Mouse (Mus musculus) urinary bladder, adult 18-20 months (tissue): Measurements from ENCODE around the gene Lamp2.
"Not testable (repeated sequence)": the region's sequence is repeated elsewhere in the genome, so short reads cannot be mapped to it uniquely, and the experiment has no call there.

Experiments
- DNase-seq, 2 experiments: peaks; one replicate each; pipeline ENCODE4 v3.0.0; 2022; ENCODE audit warnings: low spot score in 2 of 2, mixed read lengths in 2 of 2

The Lamp2 gene

DNA sequence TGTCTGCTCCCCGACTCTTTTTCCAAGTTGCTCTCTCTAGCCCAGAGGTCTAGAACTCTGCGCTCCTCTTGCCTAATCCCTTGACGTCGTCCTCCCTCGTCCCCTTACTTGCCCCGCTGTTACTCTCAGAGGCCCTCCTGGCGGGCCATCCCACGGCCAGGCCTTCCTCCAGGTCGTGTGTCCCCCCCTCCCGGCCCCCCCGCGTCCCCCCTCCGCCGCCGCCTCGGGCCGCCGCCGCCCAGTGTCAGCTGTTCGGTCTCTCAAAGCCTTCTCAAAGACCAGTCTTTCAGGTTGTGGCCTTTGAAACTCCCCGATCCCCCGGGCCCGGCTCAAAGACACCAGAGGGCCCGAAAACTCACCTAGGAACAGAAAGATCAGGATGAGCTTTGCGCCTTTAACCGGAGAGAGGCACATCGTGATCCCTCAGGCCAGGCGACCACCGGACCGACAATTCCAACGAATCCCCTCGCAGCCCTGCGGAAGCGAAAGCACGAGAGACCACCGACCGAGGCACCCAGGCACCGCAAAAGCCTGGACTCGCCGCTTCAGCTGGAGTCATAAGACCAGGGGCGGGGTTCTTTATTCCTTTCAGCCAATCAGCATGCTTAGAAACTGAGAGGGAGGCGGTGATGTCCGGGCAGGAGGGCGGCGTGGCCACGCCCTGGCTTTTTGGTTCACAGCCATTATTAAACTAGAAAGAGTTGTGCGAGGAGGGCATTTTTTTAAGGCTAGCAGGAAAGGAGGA is at the start of gene Lamp2:
Lamp2 (minus strand) TSS at position 565 of the 745 bp plus-strand sequence.
- DNase-seq, result peak; percentile 27 to 79

DNA sequence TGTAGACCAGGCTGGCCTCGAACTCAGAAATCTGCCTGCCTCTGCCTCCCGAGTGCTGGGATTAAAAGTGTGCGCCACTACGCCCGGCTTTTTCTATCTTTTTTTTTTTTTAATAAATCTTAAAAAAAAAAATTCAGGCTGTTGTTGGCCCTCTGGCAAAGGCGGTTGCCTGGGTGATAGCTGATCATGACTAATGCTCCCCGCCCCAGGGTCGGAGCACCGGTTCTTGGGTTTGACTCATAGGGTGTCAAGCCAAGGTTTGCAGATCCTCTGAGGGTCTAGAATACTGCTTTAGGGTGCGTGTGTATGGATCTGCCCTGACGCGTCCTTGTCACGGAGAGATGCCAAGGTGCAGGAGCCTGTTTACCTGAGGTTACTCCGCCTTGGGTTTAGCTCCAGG is 48.6 kb upstream of the Lamp2 start:
- DNase-seq, result peak in 1 of 2 experiments; percentile 18

DNA sequence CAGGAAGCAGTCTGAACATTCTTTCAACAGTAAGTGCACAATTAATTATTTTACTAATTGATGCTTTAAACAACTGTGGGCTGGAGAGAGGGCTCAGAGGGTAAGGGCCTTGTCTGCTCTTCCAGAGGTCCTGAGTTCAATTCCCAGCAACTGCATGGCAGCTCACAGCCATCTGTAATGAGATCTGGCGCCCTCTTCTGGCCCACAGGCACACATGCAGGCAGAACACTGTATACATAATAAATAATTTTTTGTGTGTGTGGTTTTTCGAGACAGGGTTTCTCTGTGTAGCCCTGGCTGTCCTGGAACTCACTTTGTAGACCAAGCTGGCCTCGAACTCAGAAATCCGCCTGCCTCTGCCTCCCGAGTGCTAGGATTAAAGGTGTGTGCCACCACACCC is 45.9 kb upstream of the Lamp2 start:
- DNase-seq, result not testable (repeated sequence)

DNA sequence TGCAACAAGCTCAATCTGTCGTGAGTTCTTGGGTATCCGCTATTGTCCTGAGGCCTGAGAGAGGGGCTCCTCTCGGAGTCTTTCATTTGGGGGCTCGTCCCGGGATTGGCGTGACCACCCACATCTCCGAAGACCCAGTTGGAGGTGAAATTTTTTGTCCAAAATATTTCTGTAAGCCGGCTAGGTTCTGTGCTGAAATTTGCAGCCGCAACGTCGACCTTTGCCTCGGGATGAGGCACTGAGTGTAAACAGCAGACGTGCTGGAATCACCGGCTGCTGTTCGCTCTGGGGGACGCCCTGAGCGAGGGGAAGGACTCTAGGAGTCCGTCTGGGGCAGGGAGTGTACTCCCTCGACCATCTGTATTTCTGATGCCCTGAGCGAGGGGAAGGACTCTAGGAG is 29.2 kb upstream of the Lamp2 start:
- DNase-seq, result not testable (repeated sequence)

DNA sequence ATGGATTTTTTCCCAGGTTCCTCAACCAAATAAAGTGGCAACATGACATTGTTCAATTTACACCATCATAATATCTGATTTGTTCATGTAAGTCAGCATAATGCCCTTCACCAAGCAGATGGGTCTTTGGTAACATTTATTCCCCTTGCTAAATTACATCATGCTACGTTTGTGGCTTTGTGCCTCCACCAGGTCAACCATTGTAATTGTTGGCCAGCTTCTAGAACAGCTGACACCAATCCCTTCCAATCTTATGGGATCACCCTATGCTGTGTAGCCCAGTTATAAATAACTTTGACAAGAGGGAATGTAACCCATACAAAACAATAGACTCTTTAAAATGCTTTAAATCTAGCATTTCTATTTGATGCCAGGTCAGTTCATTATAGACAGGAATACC is 22.3 kb upstream of the Lamp2 start:
- DNase-seq, result no peak

DNA sequence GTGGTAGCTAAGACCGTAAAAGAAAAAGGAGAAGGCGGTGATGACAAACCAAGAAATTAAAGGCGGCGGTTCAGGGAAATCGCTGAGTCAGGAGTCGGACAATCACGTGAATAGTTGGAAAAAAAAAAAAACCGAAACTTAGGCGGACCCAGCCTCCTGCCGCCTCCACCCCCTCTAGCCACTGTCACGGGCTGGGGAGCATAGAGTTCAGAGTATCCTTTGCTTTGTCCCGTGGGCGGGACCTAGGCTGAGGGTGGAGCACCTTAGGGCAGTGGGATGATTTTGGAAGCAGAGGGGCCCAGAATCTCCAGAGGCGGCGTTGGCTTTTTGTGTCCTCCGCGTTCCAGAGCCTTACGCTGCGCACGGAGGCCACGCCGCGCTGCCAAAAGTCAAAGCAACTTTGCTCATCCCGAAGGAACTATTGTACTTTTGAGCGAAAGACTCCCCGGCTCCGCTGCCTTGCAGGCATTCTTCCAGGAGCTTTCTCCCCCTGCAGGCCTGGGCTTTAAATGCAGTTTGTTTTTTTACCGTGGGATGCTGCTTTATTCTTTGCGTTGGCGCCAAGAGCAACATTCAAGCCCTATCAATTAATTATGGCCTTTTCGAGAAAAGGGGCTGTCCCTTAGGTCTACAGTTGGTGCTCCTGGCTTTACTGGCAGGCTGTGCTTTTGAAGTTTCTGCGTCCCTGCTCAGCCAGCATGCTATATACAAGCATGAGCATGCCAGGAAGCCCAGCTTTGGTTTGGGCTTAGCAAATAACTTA is 17.5 kb upstream of the Lamp2 start:
- DNase-seq, result peak; percentile 60 to 62

DNA sequence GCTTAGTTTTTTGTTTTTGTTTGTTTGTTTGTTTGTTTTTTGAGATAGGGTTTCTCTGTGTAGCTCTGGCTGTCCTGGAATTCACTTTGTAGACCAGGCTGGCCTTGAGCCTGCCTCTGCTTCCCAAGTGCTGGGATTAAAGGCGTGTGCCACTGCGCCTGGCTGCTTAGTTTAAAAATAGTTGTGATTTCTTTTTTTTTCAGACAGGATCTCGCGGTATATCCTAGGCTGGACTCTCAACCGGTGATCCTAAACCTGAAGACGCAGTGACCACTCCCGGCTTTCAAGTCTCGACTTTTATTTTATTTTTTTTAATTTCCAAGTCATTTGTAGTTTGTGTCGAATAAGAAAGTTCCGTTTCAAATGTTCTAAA is 16.9 kb upstream of the Lamp2 start:
- DNase-seq, result no peak

DNA sequence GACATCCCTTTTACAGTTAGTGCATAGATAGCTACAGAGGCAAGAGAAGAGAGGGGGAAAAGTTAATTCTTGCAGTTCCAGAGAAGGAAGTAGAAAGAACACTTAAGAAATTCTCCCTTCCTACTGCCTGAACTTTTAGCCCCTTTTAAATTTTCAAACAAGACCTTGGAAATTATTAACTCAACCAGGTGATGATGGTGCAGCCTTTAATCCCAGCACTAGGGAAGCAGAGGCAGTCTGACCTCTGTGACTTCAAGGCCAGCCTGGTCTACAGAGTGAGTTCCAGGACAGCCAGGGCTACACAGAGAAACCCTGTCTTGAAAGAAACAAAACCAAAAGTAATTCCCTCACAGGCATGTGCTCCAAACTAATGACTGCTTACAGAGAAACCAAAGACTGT is 10.0 kb upstream of the Lamp2 start:
- no peak for DNase-seq

DNA sequence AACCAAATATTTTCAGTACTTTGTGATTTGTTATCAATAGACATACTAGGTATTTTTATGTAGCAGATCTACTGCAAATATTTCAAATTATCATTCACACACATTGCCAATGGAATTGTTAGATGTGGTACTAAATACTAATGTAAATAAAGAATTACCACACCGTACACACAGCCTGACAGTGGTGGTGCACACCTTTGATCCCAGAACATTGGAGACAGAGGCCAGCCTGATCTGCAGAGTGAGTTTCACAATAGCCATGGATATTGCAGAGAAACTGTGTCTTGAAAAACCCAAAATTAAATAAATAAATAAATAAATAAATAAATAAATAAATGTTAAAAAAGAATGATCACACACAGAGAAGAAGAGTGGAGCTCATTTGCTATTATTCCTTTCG is 6.9 kb upstream of the Lamp2 start:
- no peak for DNase-seq

DNA sequence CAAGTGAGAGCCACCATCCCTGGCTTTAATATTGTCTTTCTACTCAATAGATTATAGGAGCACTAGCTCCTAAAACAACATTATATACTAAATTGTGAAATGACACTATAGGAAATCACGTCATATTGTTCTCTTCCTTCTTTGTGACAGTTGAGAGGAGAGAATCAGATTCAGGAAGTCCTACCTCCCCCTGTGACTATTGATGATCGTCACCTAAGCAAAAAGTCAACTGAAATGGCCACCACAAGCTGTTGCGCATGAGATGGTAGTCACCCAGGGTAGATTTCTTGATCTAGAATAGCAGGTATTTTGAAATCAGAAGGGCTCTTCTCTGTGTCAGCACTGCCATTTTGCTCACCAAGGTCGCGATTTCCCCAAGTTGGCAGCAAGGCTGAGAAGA is 5.8 kb upstream of the Lamp2 start:
- DNase-seq, result no peak

DNA sequence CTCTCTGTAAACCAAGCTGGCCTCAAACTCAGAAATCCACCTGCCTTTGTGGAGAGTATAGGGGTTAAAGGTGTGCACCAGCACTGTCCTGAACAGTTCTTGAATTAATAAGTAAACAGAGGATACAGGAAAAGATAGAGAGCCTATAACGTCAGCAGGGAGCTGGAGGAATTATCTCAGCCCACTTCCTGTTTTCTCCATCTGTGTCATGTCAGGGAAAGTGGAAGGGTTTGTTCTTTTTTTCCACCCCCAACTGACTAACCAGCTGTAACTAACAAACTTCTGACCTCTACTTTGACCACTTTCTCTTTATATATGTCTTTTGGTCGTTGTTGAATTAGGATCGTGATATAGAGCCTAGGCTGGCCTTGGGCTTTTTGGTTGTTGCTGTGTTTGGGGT is 4.6 kb upstream of the Lamp2 start:
- DNase-seq, result no peak

DNA sequence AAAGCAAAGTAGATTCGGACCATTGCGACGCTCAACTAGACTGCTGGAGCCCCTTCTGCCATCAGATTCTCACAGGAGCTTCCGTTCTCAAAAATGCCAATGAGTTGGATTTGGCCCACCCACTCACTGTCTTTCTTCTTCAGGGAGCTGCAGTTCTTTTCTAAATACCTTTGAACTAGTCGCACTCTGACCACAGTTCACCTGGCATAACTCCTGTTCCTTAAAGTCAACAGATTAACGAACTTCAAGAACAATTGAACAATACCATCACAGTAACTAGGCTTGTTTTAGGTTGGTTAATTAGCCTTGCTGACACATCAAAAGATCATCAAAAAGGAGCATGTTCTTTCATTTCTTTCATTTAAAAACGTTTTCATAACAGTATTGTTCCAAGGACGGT is 2.8 kb upstream of the Lamp2 start:
- DNase-seq, result no peak

DNA sequence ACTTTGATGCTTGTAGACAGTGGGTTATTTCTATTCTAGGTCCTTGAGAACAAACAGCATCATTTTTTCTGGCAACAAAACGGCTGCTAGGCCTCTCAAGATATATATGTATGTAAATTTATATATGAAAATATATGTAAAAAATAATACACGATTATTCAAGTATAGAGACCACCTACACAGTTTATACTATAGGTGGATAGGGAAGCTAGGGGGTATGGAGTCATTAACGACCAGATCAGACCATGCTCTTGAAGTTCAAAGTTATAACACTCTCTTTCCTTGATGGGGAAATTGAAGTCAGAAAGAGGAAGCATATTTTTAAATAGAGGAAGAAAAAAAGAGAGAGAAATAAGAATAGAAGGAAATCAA is 367 bp upstream of the Lamp2 start:
- no peak for DNase-seq

DNA sequence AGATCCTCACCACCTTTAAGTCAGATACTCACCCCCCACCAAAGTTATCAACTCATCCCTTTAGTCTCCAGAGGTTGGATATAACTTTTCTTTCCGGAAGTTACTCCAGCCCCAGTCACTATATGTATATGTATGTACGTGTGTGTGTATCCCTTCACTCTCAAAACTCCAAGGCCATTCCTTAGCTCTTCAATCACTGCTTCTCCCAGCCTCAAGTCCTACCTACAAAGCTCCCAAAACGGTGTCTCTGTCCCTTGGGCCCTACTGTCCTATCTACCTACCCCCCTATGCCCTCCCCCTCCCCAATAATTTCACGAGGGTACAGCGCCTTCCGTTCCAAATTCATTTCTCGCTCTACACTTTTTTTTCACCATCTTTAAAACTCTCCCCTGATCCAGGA is 780 bp downstream of the Lamp2 start:
- no peak for DNase-seq

DNA sequence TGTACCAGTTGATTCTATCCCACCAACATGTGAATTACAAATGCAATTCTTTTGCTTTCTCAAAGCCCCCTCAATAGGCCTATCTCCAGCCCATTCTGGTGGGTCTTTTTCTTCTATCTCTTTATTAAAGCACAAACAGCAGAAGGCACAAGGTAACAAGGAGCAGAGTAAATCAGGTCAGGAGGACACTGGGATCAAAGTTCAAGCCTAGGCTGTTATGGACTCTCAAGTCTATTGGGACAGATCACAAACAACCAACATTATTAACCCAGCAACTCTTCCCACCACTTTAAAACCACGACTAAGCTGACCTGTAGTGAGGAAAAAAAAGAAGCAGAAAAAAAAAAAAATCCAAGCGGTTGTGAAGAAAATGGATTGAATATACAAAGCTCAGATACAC is 1.4 kb downstream of the Lamp2 start:
- no peak for DNase-seq

DNA sequence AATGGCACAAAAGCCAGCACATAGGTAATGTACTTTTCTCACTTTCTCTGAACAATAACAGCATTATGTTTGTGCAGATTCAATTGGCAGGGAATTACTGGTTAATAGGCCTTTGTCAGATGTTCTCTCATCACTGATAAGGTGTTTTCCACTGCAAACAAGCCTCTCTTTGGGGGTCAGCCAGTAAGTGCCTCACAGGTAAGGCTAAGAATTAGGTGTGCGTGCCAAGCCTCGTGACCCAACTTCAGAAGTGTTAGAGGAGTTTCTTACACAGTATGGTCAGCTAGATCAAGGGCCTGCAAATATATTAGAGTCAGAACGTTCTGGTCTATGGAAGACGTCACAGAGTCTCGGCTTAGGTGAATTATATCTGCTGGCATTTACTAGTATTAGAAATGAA is 2.3 kb downstream of the Lamp2 start:
- no peak for DNase-seq

DNA sequence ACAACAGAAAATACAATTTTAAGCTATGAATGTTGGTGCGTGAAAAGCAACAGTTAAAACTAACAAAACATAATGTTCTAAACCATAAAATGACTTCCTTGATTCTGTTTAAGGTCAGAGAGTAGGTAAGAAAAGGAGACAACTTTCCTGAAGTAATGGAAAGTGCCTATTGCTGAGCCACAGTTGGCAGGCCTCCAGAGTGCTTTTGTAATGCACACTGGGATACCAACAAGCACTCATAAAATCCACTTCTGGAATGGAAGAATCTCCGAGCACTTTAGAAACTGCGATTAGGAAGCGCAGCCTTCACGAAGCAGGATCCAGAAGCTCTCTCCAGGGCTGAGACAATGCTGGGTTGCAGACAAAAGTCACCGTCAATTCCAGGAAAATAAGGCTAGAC is 5.8 kb downstream of the Lamp2 start:
- no peak for DNase-seq

DNA sequence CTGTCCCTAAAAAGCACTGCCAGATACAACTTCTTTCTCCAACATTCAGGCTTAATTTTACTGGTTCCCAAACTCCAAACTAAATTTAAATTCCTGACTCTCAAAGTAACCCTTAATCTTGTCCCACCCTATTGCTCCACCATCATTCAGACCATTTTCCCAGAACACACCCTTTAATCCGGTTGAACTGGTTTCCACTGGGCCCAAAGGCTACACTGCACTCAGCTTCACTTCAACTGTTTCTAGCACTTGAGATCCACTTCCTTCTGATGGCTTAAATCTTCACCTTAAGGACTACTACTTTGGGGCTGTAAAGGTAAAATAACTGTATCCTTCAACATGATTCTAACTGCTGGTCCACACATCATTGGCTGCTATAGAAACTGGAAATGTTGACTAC is 10.5 kb downstream of the Lamp2 start:
- no peak for DNase-seq

DNA sequence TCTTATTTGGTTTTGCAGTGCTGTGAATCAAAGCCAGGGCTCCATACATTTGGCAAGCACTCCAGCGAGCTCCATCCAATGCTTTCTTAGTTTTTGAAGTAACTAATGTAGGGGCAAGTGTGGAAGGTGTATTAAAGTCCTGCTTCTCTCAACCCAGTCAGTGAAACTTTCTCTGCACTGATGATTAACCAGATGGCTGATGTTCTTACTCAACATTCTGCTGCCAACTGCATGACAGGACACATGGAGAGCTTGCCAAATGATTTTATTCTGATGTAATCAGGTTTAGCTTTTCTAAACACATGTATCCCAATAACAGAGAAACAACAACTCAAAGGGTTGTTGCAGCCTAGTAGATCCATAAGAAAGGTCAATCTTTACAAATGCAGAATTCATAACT is 13.8 kb downstream of the Lamp2 start:
- DNase-seq, result no peak

DNA sequence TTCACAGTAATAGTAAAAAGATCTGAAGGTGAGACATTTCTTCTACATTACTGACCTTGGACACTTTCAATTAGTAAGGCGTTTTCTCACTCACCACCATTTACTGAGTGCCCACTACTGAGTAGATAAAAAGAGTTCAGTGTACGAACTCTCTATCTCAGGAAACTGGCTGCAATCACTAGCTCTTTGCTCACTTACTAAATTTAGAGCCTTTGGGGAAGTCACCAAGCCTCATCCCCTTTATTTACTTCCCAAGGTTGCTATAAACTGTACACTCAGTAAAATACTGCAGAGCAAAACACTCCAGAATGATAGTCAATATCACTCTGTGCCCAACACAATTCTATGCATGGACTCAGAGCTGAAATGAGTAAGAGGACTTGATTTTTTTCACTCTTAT is 16.6 kb downstream of the Lamp2 start:
- no peak for DNase-seq

DNA sequence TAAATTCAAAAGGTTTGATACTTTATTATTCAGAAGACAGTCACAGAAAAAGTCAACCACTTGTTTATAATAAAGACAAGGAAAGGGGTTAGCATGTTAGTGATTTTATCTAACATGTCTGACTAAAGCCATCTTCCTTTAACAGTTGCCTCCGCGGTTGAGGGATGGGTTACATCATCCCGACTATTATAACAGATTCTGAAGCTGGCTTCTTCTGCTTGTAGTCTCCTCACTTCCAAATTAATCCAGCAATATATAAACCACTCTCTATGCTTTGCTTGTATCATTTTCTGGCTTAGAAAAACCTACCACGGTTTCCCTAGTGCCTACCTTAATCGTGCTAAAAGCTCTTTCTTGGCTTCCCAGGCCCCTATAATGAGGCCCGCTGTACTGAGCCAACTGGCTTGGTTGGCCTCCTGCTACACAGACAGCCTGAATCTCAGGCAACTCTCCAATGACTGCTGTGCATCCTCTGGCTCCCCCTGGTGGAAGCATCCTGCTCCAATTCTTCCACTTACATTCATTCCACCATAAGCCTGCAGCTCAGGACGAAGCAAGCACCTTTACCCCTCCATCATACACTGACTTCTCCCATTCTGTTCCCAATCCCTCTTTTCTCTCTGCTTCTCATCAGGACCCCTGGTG is 18.0 kb downstream of the Lamp2 start:
- peak; percentile 33 to 53 for DNase-seq

DNA sequence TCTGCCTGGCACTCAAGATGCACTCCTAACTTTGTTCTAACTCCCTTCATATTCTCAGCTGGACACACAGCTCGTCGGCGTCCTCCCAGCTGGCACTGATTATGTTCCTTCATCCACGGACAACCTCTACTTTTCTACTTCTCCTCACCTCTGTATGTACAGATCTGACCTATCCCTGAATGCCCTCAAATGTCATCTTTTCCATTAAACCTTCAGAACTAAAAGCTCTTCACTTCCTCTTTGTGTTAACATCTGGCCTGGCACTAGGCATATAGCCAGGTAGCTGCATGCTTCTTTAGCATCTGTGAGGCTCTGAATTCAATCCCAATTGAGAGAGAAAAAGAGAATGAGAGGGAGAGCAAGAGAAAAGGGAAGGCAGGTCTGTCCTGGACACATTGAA is 26.8 kb downstream of the Lamp2 start:
- no peak for DNase-seq

DNA sequence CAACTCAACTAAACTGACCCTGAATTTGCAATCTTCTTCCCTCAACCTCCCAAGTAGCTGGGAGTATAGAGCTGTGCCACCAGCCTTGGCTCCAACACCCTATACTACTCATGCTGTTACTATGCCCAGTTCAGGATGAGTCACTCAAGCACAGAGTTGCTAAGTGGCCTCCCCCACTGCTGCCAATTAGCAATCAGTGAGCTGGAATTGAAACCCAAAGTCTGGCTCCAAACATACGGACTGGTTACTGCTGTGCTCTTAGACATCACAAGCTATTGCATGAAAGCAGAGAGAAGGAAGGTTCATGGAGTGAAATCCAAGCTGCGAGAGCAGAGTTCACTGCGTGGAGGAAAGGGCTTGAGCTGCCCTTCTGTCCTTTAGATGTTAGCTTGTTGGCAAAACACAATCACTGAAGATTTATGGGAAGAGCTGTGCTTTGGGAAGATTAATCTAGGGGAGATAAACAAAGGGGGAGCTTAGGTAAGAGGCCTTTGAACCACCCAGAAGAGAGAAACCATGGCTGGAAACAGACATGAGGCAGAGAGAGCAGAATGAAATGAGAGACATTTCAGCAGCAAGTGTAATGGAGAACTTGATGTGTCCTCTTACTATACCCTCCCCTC is 27.3 kb downstream of the Lamp2 start:
- DNase-seq, result peak in 1 of 2 experiments; percentile 9
